Mouse (Mus musculus): Measurements from ENCODE around the gene Fbxo21. TPM values are rescaled to one million over a fixed set of nuclear protein-coding genes. Genes with fewer than 3 reads are reported as not detected.

Fbxo21 gene
- polyA plus RNA-seq, 2 experiments, result 9.5 to 10.0 TPM

DNA sequence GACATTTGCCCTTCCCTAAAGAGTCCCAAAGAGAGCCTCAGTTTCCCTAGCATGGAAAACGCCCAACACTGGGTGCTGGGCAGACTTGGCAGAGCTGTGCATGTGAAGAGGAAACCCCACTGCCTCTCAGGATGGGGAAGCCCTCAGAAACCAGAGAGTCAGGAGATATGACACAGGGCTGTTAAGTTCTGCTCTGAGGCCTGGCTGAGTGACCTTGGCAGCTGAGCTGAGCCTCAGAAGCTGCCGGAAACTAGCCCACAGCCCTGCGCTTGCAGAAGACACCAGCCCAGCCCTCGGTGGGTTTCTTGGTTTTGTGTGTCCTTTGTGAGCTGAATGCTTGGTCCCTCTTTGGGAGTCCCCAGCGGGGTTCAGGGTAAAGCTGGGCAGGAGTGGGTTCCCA is 72.4 kb downstream of the Fbxo21 start:
- no peak overlapping the region for H3K27ac ChIP-seq
- WGBS (ENCODE audit: insufficient replicate concordance), result 25% methylated on average over 5 of the region's 5 CpGs

DNA sequence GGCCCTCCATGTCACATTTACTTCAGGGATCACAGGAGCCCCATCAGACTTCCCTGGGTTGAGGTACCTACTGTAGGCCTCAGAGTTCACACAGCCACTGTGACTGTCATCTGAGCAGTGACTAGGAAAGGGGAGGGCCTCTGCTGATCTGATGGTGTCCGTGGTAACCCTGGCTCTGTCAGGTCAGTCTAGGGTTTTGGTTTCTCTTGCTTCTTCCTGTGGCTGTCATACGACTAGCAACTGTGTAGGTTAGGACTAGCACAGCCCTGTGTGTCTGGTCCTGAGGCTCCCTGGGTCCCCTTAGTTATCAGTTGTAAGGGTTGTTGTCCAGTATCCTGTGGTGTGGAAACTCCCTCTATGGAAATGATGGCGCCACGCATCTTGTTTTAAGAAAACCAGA is 74.2 kb downstream of the Fbxo21 start:
- no peak overlapping the region for H3K4me3 ChIP-seq (ENCODE audit: insufficient read depth in 1 of 2, low read depth in 2 of 2, low read length in 2 of 2)
- no peak overlapping the region for H3K9ac ChIP-seq (replicated peaks)
- H3K27ac ChIP-seq, result no peak overlapping the region
- 0 out of 4 replicates have a peak, but pooled peaks cover 0 to 5% of the 10 kb centered on the region in 2 experiments for H3K4me1 ChIP-seq (replicated peaks; ENCODE audit: control insufficient read depth in 2 of 2, insufficient read depth in 2 of 2, low read length in 1 of 2)
- DNase-seq (ENCODE audit: low read depth in 3 of 3, low spot score in 3 of 3) (no peak), ATAC-seq (ENCODE audit: insufficient read depth) (no peak)
- H3K4me2 ChIP-seq (ENCODE audit: low read depth), result no peak overlapping the region
- H3K36me3 ChIP-seq (replicated peaks; ENCODE audit: control insufficient read depth, insufficient read depth, low read depth), result no peaks in the 10 kb centered on the region
- H3K27me3 ChIP-seq (ENCODE audit: control insufficient read depth, insufficient read depth, low read length), result no peaks in the 10 kb centered on the region
- TF ChIP-seq CTCF (IDR thresholded peaks at IDR 0.05; ENCODE audit: low read depth) (no peak), EP300 (IDR thresholded peaks at IDR 0.05; ENCODE audit: low read depth) (no peak)
- H3K9me3 ChIP-seq (ENCODE audit: control insufficient read depth, low read length), result no peaks in the 10 kb centered on the region
- 20% methylated on average over 4 of the region's 4 CpGs for WGBS (ENCODE audit: insufficient replicate concordance)

More for the DNA sequence above, 72.4 kb downstream of the Fbxo21 start:
- no peaks in the 10 kb centered on the region for H3K36me3 ChIP-seq (replicated peaks; ENCODE audit: control insufficient read depth, insufficient read depth, low read depth)
- 0 out of 4 replicates have a peak, but pooled peaks cover 0 to 5% of the 10 kb centered on the region in 2 experiments for H3K4me1 ChIP-seq (replicated peaks; ENCODE audit: control insufficient read depth in 2 of 2, insufficient read depth in 2 of 2, low read length in 1 of 2)
- no peak overlapping the region for H3K9ac ChIP-seq (replicated peaks)
- no peak for DNase-seq (ENCODE audit: low read depth in 3 of 3, low spot score in 3 of 3)
- TF ChIP-seq CTCF (IDR thresholded peaks at IDR 0.05; ENCODE audit: low read depth), result no peak
- TF ChIP-seq EP300 (IDR thresholded peaks at IDR 0.05; ENCODE audit: low read depth), result no peak
- ATAC-seq (ENCODE audit: insufficient read depth), result no peak
- no peak overlapping the region for H3K4me3 ChIP-seq (ENCODE audit: insufficient read depth in 1 of 2, low read depth in 2 of 2, low read length in 2 of 2)
- no peaks in the 10 kb centered on the region for H3K27me3 ChIP-seq (ENCODE audit: control insufficient read depth, insufficient read depth, low read length)
- no peak overlapping the region for H3K4me2 ChIP-seq (ENCODE audit: low read depth)
- H3K9me3 ChIP-seq (ENCODE audit: control insufficient read depth, low read length), result no peaks in the 10 kb centered on the region

DNA sequence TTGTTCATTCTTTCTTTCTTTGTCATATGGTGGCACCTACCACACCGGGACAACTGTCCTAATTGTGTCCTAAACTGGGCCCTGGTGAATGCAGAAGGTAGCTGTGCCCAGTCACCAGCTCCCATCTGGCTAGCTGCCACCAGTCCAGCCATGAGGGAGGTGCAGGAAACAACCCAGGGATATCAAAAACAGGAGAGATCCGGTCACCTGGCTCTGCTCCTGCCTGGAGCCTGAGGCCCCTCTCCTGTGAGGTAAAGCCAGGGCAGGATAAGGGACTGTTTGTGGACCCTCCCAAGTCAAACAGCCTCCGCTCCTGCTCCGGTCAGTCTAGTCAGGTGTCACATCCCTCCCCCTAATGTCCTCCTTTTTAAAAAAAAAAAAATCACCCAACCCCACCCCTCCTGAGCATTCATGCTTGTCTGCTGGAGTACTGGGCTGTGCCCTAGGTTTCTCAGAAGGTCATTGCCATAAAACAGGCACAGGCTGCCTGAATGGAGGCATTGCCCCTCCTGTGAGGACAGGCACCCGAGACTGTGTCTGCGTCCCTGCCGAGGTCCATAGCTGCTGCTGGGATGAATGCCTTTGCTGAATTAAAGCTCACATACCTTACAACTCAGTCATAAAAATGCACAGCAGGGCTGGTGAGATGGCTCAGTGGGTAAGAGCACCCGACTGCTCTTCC is 75.6 kb downstream of the Fbxo21 start:
- DNase-seq (ENCODE audit: low read depth in 3 of 3, low spot score in 3 of 3) (no peak), ATAC-seq (ENCODE audit: insufficient read depth) (no peak)
- Histone ChIP-seq H3K27me3 (ENCODE audit: control insufficient read depth, insufficient read depth, low read length) (no peaks in the 10 kb centered on the region), H3K9ac (replicated peaks) (no peak overlapping the region), H3K27ac (no peak overlapping the region), H3K4me1 (replicated peaks; ENCODE audit: control insufficient read depth in 2 of 2, insufficient read depth in 2 of 2, low read length in 1 of 2) (0 out of 4 replicates have a peak, but pooled peaks cover 0 to 3% of the 10 kb centered on the region in 2 experiments), H3K36me3 (replicated peaks; ENCODE audit: control insufficient read depth, insufficient read depth, low read depth) (no peaks in the 10 kb centered on the region), H3K4me3 (ENCODE audit: insufficient read depth in 1 of 2, low read depth in 2 of 2, low read length in 2 of 2) (no peak overlapping the region), H3K9me3 (ENCODE audit: control insufficient read depth, low read length) (no peaks in the 10 kb centered on the region), H3K4me2 (ENCODE audit: low read depth) (no peak overlapping the region)
- WGBS (ENCODE audit: insufficient replicate concordance), result 56% methylated on average over 8 of the region's 8 CpGs
- no peak for TF ChIP-seq CTCF (IDR thresholded peaks at IDR 0.05; ENCODE audit: low read depth)
- TF ChIP-seq EP300 (IDR thresholded peaks at IDR 0.05; ENCODE audit: low read depth), result no peak

DNA sequence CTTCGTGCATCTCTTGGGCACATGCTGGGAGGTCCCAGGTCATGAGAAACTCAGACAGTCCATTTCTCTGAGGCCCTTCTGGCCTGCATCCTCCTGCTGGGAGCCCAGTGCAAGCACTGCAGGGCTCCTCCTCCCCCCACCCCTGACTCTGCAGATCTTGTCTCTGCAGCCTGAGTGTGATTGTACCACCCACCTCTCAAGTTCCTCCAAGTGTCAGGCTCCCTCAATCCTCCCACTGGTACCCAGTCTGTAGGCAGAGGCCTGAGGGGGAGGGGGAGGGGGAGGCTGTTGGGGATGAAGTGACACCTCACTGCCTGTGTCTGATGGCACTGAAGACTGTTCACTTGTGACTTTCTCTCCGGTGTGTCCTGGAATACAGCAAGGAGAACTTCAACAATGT is 76.7 kb downstream of the Fbxo21 start:
- DNase-seq (ENCODE audit: low read depth in 3 of 3, low spot score in 3 of 3), result no peak
- ATAC-seq (ENCODE audit: insufficient read depth), result no peak
- TF ChIP-seq EP300 (IDR thresholded peaks at IDR 0.05; ENCODE audit: low read depth) (no peak), CTCF (IDR thresholded peaks at IDR 0.05; ENCODE audit: low read depth) (no peak)
- H3K4me2 ChIP-seq (ENCODE audit: low read depth), result no peak overlapping the region
- no peak overlapping the region for H3K27ac ChIP-seq
- H3K9ac ChIP-seq (replicated peaks), result no peak overlapping the region
- H3K27me3 ChIP-seq (ENCODE audit: control insufficient read depth, insufficient read depth, low read length), result no peaks in the 10 kb centered on the region
- H3K4me1 ChIP-seq (replicated peaks; ENCODE audit: control insufficient read depth in 2 of 2, insufficient read depth in 2 of 2, low read length in 1 of 2), result 0 out of 4 replicates have a peak, but pooled peaks cover 0 to 3% of the 10 kb centered on the region in 2 experiments
- WGBS (ENCODE audit: insufficient replicate concordance), result 79% methylated on average over 2 of the region's 2 CpGs
- H3K9me3 ChIP-seq (ENCODE audit: control insufficient read depth, low read length), result no peaks in the 10 kb centered on the region
- H3K4me3 ChIP-seq (ENCODE audit: insufficient read depth in 1 of 2, low read depth in 2 of 2, low read length in 2 of 2), result no peak overlapping the region
- no peaks in the 10 kb centered on the region for H3K36me3 ChIP-seq (replicated peaks; ENCODE audit: control insufficient read depth, insufficient read depth, low read depth)

DNA sequence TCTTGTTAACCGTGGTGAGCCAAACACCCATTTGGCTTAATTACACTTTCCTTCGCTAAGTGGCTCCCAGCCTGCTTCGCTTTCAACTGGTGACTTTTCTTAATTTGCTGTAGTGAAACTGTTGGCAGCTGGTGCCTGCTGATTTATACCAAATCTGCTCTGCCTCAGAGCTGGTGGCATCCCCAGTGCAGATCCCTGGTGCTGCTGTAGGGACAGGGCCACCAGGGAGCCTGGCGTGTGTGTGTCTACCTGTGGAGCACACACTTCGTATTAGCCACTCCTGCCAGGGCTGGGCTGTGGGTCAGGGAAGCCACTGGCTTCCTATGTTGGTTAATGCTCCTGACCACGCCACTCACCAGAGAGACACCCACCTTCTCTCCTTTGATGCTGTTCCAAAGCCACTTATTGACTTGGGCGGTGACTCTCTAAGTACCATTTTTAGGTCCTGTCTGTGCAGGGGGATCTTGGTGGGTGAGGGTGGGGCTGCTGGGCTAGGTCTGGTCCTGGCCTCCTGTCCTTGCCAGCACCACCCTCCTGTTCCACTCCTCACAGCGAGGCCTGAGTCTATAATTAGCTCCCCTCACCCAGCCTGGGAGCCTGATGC is 81.1 kb downstream of the Fbxo21 start:
- Histone ChIP-seq H3K4me3 (ENCODE audit: insufficient read depth in 1 of 2, low read depth in 2 of 2, low read length in 2 of 2) (no peak overlapping the region), H3K27ac (no peak overlapping the region), H3K36me3 (replicated peaks; ENCODE audit: control insufficient read depth, insufficient read depth, low read depth) (no peaks in the 10 kb centered on the region), H3K4me2 (ENCODE audit: low read depth) (no peak overlapping the region), H3K9me3 (ENCODE audit: control insufficient read depth, low read length) (no peaks in the 10 kb centered on the region), H3K4me1 (replicated peaks; ENCODE audit: control insufficient read depth in 2 of 2, insufficient read depth in 2 of 2, low read length in 1 of 2) (0 out of 4 replicates have a peak, but pooled peaks cover 0 to 2% of the 10 kb centered on the region in 2 experiments), H3K27me3 (ENCODE audit: control insufficient read depth, insufficient read depth, low read length) (no peaks in the 10 kb centered on the region), H3K9ac (replicated peaks) (no peak overlapping the region)
- DNase-seq (ENCODE audit: low read depth in 3 of 3, low spot score in 3 of 3) (no peak), ATAC-seq (ENCODE audit: insufficient read depth) (no peak)
- 41% methylated on average over 8 of the region's 8 CpGs for WGBS (ENCODE audit: insufficient replicate concordance)
- TF ChIP-seq EP300 (IDR thresholded peaks at IDR 0.05; ENCODE audit: low read depth) (no peak), CTCF (IDR thresholded peaks at IDR 0.05; ENCODE audit: low read depth) (no peak)
